Mouse (Mus musculus): ENCODE measurements around the gene Map3k21. TPM values are rescaled to one million over a fixed set of nuclear protein-coding genes. Genes with fewer than 3 reads are reported as not detected.
A peak's percentile ranks its signal among the peaks of the same experiment; 100 is the strongest.

Map3k21 gene
- polyA plus RNA-seq, 1 experiment from 2014 or later: 0.02 TPM

GRCm38 (mm10) chr8:125948696-125949308, 38.6 kb downstream of the Map3k21 start:
- WGBS (ENCODE audit: insufficient replicate concordance): 59% methylated on average over 9 of the region's 9 CpGs
- no peak for ATAC-seq (ENCODE audit: low read depth)
- no peak overlapping the region for H3K4me2 ChIP-seq

GRCm38 (mm10) chr8:125950007-125950940, 40.0 kb downstream of the Map3k21 start:
- Histone ChIP-seq H3K4me1 (replicated peaks) (no peaks in the 10 kb centered on the region), H3K4me2 (no peak overlapping the region), H3K36me3 (no peaks in the 10 kb centered on the region), H3K9me3 (replicated peaks) (no peaks in the 10 kb centered on the region), H3K4me3 (replicated peaks) (no peak overlapping the region), H3K27ac (no peak overlapping the region), H3K9ac (no peak overlapping the region), H3K27me3 (no peaks in the 10 kb centered on the region)
- 19% methylated on average over 23 of the region's 23 CpGs for WGBS (ENCODE audit: insufficient replicate concordance)
- ATAC-seq (ENCODE audit: low read depth) (peak; percentile 68), DNase-seq (peak; percentile 55)

More at GRCm38 (mm10) chr8:125948696-125949308, 38.6 kb downstream of the Map3k21 start:
- Histone ChIP-seq H3K27ac (no peak overlapping the region), H3K9me3 (replicated peaks) (no peaks in the 10 kb centered on the region), H3K36me3 (no peaks in the 10 kb centered on the region), H3K4me3 (replicated peaks) (no peak overlapping the region), H3K27me3 (no peaks in the 10 kb centered on the region), H3K4me1 (replicated peaks) (no peaks in the 10 kb centered on the region), H3K9ac (no peak overlapping the region)
- DNase-seq: no peak

- H3K27me3 ChIP-seq: no peaks in the 10 kb centered on the region
- DNase-seq: no peak
- H3K9ac ChIP-seq: no peak overlapping the region
- no peak overlapping the region for H3K27ac ChIP-seq
- no peak overlapping the region for H3K4me3 ChIP-seq (replicated peaks)
- ATAC-seq (ENCODE audit: low read depth): no peak
- H3K36me3 ChIP-seq: no peaks in the 10 kb centered on the region
- no peaks in the 10 kb centered on the region for H3K4me1 ChIP-seq (replicated peaks)
- WGBS (ENCODE audit: insufficient replicate concordance): 10% methylated on average over 11 of the region's 11 CpGs
- H3K9me3 ChIP-seq (replicated peaks): no peaks in the 10 kb centered on the region
- no peak overlapping the region for H3K4me2 ChIP-seq
Measured at GRCm38 (mm10) chr8:125955671-125956070, 45.4 kb downstream of the Map3k21 start.

GRCm38 (mm10) chr8:125956796-125957195, 46.5 kb downstream of the Map3k21 start:
- Histone ChIP-seq H3K9ac (no peak overlapping the region), H3K9me3 (replicated peaks) (no peaks in the 10 kb centered on the region), H3K36me3 (no peaks in the 10 kb centered on the region), H3K4me1 (replicated peaks) (no peaks in the 10 kb centered on the region), H3K4me2 (no peak overlapping the region), H3K27me3 (0 out of 2 replicates have a peak, but pooled peaks cover 2% of the 10 kb centered on the region), H3K27ac (no peak overlapping the region), H3K4me3 (replicated peaks) (no peak overlapping the region)
- WGBS (ENCODE audit: insufficient replicate concordance): 67% methylated on average over 9 of the region's 9 CpGs
- ATAC-seq (ENCODE audit: low read depth) (no peak), DNase-seq (no peak)

- H3K36me3 ChIP-seq: no peaks in the 10 kb centered on the region
- DNase-seq: no peak
- peaks cover 6% of the 10 kb centered on the region; the same call in 1 of the 2 replicates for H3K27me3 ChIP-seq
- H3K4me1 ChIP-seq (replicated peaks): no peaks in the 10 kb centered on the region
- no peak overlapping the region for H3K27ac ChIP-seq
- H3K4me2 ChIP-seq: no peak overlapping the region
- H3K9ac ChIP-seq: no peak overlapping the region
- H3K4me3 ChIP-seq (replicated peaks): no peak overlapping the region
- H3K9me3 ChIP-seq (replicated peaks): no peaks in the 10 kb centered on the region
- 65% methylated on average over 13 of the region's 13 CpGs for WGBS (ENCODE audit: insufficient replicate concordance)
- ATAC-seq (ENCODE audit: low read depth): no peak
Measured at GRCm38 (mm10) chr8:125957226-125957993, 47.2 kb downstream of the Map3k21 start.

GRCm38 (mm10) chr8:125957994-125958368, 47.7 kb downstream of the Map3k21 start:
- no peak overlapping the region for H3K9ac ChIP-seq
- H3K36me3 ChIP-seq: no peaks in the 10 kb centered on the region
- no peak overlapping the region for H3K4me3 ChIP-seq (replicated peaks)
- no peaks in the 10 kb centered on the region for H3K9me3 ChIP-seq (replicated peaks)
- WGBS (ENCODE audit: insufficient replicate concordance): 70% methylated on average over 1 of the region's 1 CpGs
- H3K4me1 ChIP-seq (replicated peaks): no peaks in the 10 kb centered on the region
- no peak overlapping the region for H3K4me2 ChIP-seq
- no peak for ATAC-seq (ENCODE audit: low read depth)
- H3K27me3 ChIP-seq: peaks cover 12% of the 10 kb centered on the region
- no peak for DNase-seq
- no peak overlapping the region for H3K27ac ChIP-seq

GRCm38 (mm10) chr8:125959363-125959771, 49.1 kb downstream of the Map3k21 start:
- Histone ChIP-seq H3K36me3 (no peaks in the 10 kb centered on the region), H3K9ac (no peak overlapping the region), H3K4me2 (no peak overlapping the region), H3K4me1 (replicated peaks) (no peaks in the 10 kb centered on the region), H3K9me3 (replicated peaks) (no peaks in the 10 kb centered on the region), H3K4me3 (replicated peaks) (no peak overlapping the region), H3K27ac (no peak overlapping the region), H3K27me3 (peaks cover 23% of the 10 kb centered on the region)
- WGBS (ENCODE audit: insufficient replicate concordance): 29% methylated on average over 4 of the region's 4 CpGs
- DNase-seq: no peak
- no peak for ATAC-seq (ENCODE audit: low read depth)

- Histone ChIP-seq H3K4me3 (replicated peaks) (no peak overlapping the region), H3K36me3 (no peaks in the 10 kb centered on the region), H3K9ac (no peak overlapping the region), H3K9me3 (replicated peaks) (no peaks in the 10 kb centered on the region), H3K27me3 (peaks cover 29% of the 10 kb centered on the region), H3K4me2 (no peak overlapping the region), H3K27ac (no peak overlapping the region), H3K4me1 (replicated peaks) (no peaks in the 10 kb centered on the region)
- DNase-seq: no peak
- WGBS (ENCODE audit: insufficient replicate concordance): 62% methylated on average over 8 of the region's 8 CpGs
- ATAC-seq (ENCODE audit: low read depth): no peak
Measured at GRCm38 (mm10) chr8:125960037-125960436, 49.8 kb downstream of the Map3k21 start.

- Histone ChIP-seq H3K9ac (no peak overlapping the region), H3K9me3 (replicated peaks) (no peaks in the 10 kb centered on the region), H3K4me2 (no peak overlapping the region), H3K27me3 (peaks cover 36% of the 10 kb centered on the region), H3K4me1 (replicated peaks) (no peaks in the 10 kb centered on the region), H3K4me3 (replicated peaks) (no peak overlapping the region), H3K36me3 (no peaks in the 10 kb centered on the region), H3K27ac (no peak overlapping the region)
- ATAC-seq (ENCODE audit: low read depth): no peak
- DNase-seq: no peak
- 73% methylated on average over 6 of the region's 6 CpGs for WGBS (ENCODE audit: insufficient replicate concordance)
Measured at GRCm38 (mm10) chr8:125961790-125962189, 51.5 kb downstream of the Map3k21 start.

- H3K27ac ChIP-seq: no peak overlapping the region
- no peaks in the 10 kb centered on the region for H3K9me3 ChIP-seq (replicated peaks)
- ATAC-seq (ENCODE audit: low read depth) (no peak), DNase-seq (no peak)
- H3K4me2 ChIP-seq: no peak overlapping the region
- no peaks in the 10 kb centered on the region for H3K36me3 ChIP-seq
- WGBS (ENCODE audit: insufficient replicate concordance): 11% methylated on average over 11 of the region's 11 CpGs
- H3K27me3 ChIP-seq: peaks cover 36% of the 10 kb centered on the region
- no peak overlapping the region for H3K4me3 ChIP-seq (replicated peaks)
- no peak overlapping the region for H3K9ac ChIP-seq
- H3K4me1 ChIP-seq (replicated peaks): no peaks in the 10 kb centered on the region
Measured at GRCm38 (mm10) chr8:125963807-125964211, 53.6 kb downstream of the Map3k21 start.

- no peaks in the 10 kb centered on the region for H3K36me3 ChIP-seq
- DNase-seq: no peak
- no peak overlapping the region for H3K4me3 ChIP-seq (replicated peaks)
- H3K4me2 ChIP-seq: no peak overlapping the region
- ATAC-seq (ENCODE audit: low read depth): no peak
- H3K9me3 ChIP-seq (replicated peaks): no peaks in the 10 kb centered on the region
- H3K4me1 ChIP-seq (replicated peaks): no peaks in the 10 kb centered on the region
- no peak overlapping the region for H3K27ac ChIP-seq
- no peak overlapping the region for H3K9ac ChIP-seq
- H3K27me3 ChIP-seq: no peaks in the 10 kb centered on the region; the same call in 1 of the 2 replicates
- 55% methylated on average over 3 of the region's 3 CpGs for WGBS (ENCODE audit: insufficient replicate concordance)
Measured at GRCm38 (mm10) chr8:125971336-125971735, 61.1 kb downstream of the Map3k21 start.
